Mouse (Mus musculus) heart, embryonic 10.5 days (tissue): ENCODE measurements around the gene Ergic1. TPM values are rescaled to one million over a fixed set of nuclear protein-coding genes. Genes with fewer than 3 reads are reported as not detected.

Experiments
- DNase-seq: peaks from one replicate; pipeline ENCODE4 v3.0.0-alpha.2; 2017; ENCODE audit warnings: low spot score
- H3K27ac ChIP-seq: fragments of 300-500 bp; sonication (generic); 2 replicates; pipeline ENCODE4 v1.5.1; 2016; ENCODE audit warnings: mild to moderate bottlenecking
- H3K27me3 ChIP-seq: fragments of 300-500 bp; sonication (generic); 2 replicates; pipeline ENCODE4 v1.6.1; 2016; ENCODE audit warnings: mild to moderate bottlenecking; ENCODE audit not compliant: poor library complexity, insufficient read depth, severe bottlenecking
- H3K36me3 ChIP-seq: fragments of 300-500 bp; sonication (generic); 2 replicates; pipeline ENCODE4 v1.6.1; 2016; ENCODE audit warnings: mild to moderate bottlenecking, moderate library complexity
- H3K4me1 ChIP-seq: fragments of 300-500 bp; sonication (generic); 2 replicates; pipeline ENCODE4 v1.6.1; 2016; ENCODE audit warnings: mild to moderate bottlenecking
- H3K4me3 ChIP-seq: fragments of 300-500 bp; sonication (generic); 2 replicates; pipeline ENCODE4 v1.5.1; 2016; ENCODE audit warnings: mild to moderate bottlenecking, moderate library complexity
- H3K9me3 ChIP-seq: fragments of 300-500 bp; sonication (generic); 2 replicates; pipeline ENCODE4 v1.6.1; 2016; ENCODE audit warnings: mild to moderate bottlenecking, moderate library complexity
- WGBS: fragments of 180-500 bp; shearing (Covaris S2); methylation state at CpG from one replicate; pipeline ENCODE4 v1.1.7; 2016; 5-methylcytosine and 5-hydroxymethylcytosine counted together
- polyA plus RNA-seq: library from polyadenylated mRNA; unstranded; fragments of >200 nt; fragmentation: Nextera tagmentation; extraction: Ambion mirVana; gene quantifications from 2 replicates; pipeline ENCODE4 v1.2.1, GENCODE M21; 2016

Gene Ergic1
- polyA plus RNA-seq, 1 experiment from 2014 or later: 150 TPM

- no peaks in the 10 kb centered on the region for H3K9me3 ChIP-seq
- H3K36me3 ChIP-seq: peaks cover 51% of the 10 kb centered on the region
- peak overlapping the region; percentile 56 for H3K27ac ChIP-seq
- 85% methylated on average over 3 of the region's 3 CpGs for WGBS
- peaks cover 90% of the 10 kb centered on the region for H3K4me1 ChIP-seq
- H3K27me3 ChIP-seq: no peaks in the 10 kb centered on the region
- no peak for DNase-seq
- H3K4me3 ChIP-seq: no peak overlapping the region
Observed at GRCm38 (mm10) chr17:26580873-26581401, 19.6 kb downstream of the Ergic1 start.

DNA sequence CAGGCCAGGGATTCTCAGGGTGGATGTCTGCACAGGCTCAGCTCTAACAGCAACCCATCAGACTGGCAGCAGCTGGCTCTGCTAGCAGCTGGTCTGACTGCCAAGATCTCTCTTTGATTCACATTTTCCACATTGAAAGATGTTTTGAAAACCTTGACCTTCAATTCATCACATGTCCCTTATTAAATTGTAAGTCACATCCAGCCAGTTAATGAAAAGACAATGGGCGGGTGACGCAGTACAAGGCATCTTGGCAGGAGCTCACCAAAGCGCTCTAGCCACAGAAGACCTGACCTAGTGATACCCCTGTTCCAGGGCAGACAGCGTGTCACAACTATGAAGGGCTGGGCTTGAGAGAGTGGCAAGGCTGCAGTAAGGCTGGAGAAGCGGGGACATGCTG lies 21.0 kb downstream of the Ergic1 start:
- WGBS: 92% methylated on average over 5 of the region's 5 CpGs
- H3K36me3 ChIP-seq: peaks cover 50% of the 10 kb centered on the region
- no peak overlapping the region for H3K4me3 ChIP-seq
- H3K27me3 ChIP-seq: no peaks in the 10 kb centered on the region
- DNase-seq: no peak
- no peaks in the 10 kb centered on the region for H3K9me3 ChIP-seq
- H3K4me1 ChIP-seq: peaks cover 77% of the 10 kb centered on the region
- peak overlapping the region; percentile 91 for H3K27ac ChIP-seq

- Histone ChIP-seq H3K4me3 (0 out of 2 replicates have a peak overlapping the region, but pooled peaks have one; percentile 0), H3K27me3 (no peaks in the 10 kb centered on the region), H3K36me3 (peaks cover 51% of the 10 kb centered on the region), H3K27ac (peak overlapping the region; percentile 91), H3K9me3 (no peaks in the 10 kb centered on the region), H3K4me1 (peaks cover 77% of the 10 kb centered on the region)
- WGBS: 95% methylated on average over 9 of the region's 9 CpGs
- DNase-seq: no peak
Observed at GRCm38 (mm10) chr17:26583056-26583455, 21.8 kb downstream of the Ergic1 start.

DNA sequence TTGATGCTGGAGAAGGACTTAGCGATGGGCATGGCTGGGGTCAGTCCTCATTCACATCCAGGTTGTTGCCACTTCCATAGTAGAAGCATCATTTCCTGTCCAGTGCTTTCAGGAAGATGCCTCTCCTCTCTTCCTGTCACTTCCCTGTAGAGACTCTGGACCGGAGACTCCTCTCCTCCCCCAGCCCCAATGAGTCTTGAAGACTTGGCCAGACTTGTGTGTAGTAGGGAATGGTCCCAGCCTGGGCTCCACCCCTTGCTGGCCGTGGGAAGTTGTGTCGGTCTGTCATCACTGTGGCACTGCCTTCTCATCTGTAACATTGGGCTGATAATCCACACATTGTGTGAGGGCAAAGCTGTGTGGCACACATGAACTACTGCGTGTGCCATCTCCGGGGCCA lies 22.3 kb downstream of the Ergic1 start:
- 64% methylated on average over 6 of the region's 6 CpGs for WGBS
- peaks cover 73% of the 10 kb centered on the region for H3K4me1 ChIP-seq
- peaks cover 53% of the 10 kb centered on the region for H3K36me3 ChIP-seq
- no peak for DNase-seq
- H3K9me3 ChIP-seq: no peaks in the 10 kb centered on the region
- peak overlapping the region; percentile 91 for H3K27ac ChIP-seq
- peak overlapping the region; percentile 0; the same call in 1 of the 2 replicates for H3K4me3 ChIP-seq
- H3K27me3 ChIP-seq: no peaks in the 10 kb centered on the region

GRCm38 (mm10) chr17:26584063-26584462 lies 22.8 kb downstream of the Ergic1 start:
- peaks cover 68% of the 10 kb centered on the region for H3K4me1 ChIP-seq
- peak overlapping the region; percentile 91 for H3K27ac ChIP-seq
- DNase-seq: no peak
- H3K9me3 ChIP-seq: no peaks in the 10 kb centered on the region
- no peaks in the 10 kb centered on the region for H3K27me3 ChIP-seq
- WGBS: 19% methylated on average over 4 of the region's 4 CpGs
- peaks cover 58% of the 10 kb centered on the region for H3K36me3 ChIP-seq
- H3K4me3 ChIP-seq: peak overlapping the region; percentile 43

DNA sequence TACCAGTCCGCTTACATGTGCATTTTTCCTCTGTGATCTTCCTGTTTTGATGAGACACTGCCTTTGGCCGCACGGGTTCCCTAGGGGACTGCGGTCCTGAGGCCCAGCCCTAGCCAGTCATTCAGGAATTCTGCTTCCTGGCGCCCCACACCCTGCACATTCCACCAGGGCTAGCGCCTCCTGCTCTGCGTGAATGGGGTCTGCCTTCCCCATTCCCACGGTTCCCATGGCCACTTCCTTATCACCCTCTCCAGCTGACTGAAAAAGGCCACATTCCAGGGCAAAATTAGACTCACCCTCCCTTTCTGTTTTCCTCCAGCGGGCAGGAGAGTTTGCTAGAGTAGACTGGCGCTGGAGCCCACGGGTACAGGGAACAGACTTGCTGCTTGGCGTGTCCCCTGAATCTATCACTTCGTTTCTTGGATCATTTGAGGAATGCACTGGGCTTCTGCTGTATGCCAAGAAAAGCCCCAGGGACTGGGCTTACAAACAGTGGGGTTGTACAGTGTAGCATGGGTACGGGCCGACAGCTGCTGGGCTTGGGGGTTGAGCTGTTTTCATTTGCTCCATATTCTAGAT lies 23.4 kb downstream of the Ergic1 start:
- Histone ChIP-seq H3K36me3 (peaks cover 62% of the 10 kb centered on the region), H3K27ac (peak overlapping the region; percentile 91), H3K9me3 (no peaks in the 10 kb centered on the region), H3K27me3 (no peaks in the 10 kb centered on the region), H3K4me3 (peak overlapping the region; percentile 43), H3K4me1 (peaks cover 62% of the 10 kb centered on the region)
- DNase-seq: peak; percentile 96
- WGBS: 15% methylated on average over 15 of the region's 15 CpGs

- peaks cover 51% of the 10 kb centered on the region for H3K4me1 ChIP-seq
- DNase-seq: no peak
- WGBS: 84% methylated on average over 12 of the region's 12 CpGs
- 0 out of 2 replicates have a peak overlapping the region, but pooled peaks have one; percentile 36 for H3K27ac ChIP-seq
- peaks cover 56% of the 10 kb centered on the region for H3K36me3 ChIP-seq
- H3K4me3 ChIP-seq: no peak overlapping the region
- H3K9me3 ChIP-seq: no peaks in the 10 kb centered on the region
- no peaks in the 10 kb centered on the region for H3K27me3 ChIP-seq
Observed at GRCm38 (mm10) chr17:26587961-26588487, 26.7 kb downstream of the Ergic1 start.

DNA sequence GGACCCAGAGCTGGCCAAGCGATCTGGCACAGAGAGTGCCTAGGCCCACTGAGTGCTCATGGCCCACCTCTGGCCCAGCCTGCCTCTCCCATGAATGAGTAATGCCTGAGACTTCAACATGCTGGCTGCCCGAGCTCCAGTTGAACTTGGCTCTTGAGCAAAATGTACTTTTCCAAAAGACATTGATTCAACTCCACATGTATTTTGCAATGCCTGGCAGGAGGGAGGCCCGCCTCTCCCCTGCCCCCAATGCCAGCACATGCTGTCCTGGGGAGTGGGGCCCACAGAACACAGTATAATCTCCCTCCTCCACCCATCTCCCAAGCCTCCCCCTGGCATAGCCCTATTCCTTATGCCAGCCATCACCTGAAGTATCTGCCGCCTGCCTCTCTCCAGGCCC lies 31.2 kb downstream of the Ergic1 start:
- no peak overlapping the region for H3K4me3 ChIP-seq
- H3K9me3 ChIP-seq: no peaks in the 10 kb centered on the region
- peaks cover 60% of the 10 kb centered on the region for H3K4me1 ChIP-seq
- peaks cover 44% of the 10 kb centered on the region for H3K36me3 ChIP-seq
- DNase-seq: no peak
- no peak overlapping the region; the same call in 1 of the 2 replicates for H3K27ac ChIP-seq
- 93% methylated on average over 4 of the region's 4 CpGs for WGBS
- no peaks in the 10 kb centered on the region for H3K27me3 ChIP-seq

- Histone ChIP-seq H3K27me3 (no peaks in the 10 kb centered on the region), H3K4me1 (peaks cover 53% of the 10 kb centered on the region), H3K36me3 (peaks cover 37% of the 10 kb centered on the region; the same call in 1 of the 2 replicates), H3K9me3 (no peaks in the 10 kb centered on the region), H3K4me3 (no peak overlapping the region), H3K27ac (peak overlapping the region; percentile 42; the same call in 1 of the 2 replicates)
- no peak for DNase-seq
- WGBS: 84% methylated on average over 5 of the region's 5 CpGs
Observed at GRCm38 (mm10) chr17:26593199-26593598, 31.9 kb downstream of the Ergic1 start.

DNA sequence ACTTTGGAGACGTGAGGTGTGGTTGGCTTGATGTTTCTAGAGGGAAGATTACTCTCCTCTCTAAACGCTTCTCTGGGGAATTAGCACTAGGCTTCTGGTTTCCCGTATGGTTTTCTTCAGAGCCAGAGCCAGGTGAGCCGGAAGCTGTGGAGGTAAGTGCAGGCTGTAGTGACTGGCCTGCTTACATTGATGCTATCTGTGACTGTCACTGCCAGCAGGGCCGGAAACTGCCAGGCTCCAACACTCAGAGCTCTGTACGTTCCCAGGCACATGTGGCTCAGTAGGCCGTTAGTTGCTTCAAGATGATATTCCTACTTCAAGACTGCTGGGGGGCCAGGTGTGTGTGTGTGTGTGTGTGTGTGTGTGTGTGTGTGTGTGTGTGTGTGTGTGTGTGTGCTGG lies 32.9 kb downstream of the Ergic1 start:
- peaks cover 54% of the 10 kb centered on the region for H3K4me1 ChIP-seq

GRCm38 (mm10) chr17:26594958-26595357 lies 33.7 kb downstream of the Ergic1 start:
- peaks cover 58% of the 10 kb centered on the region for H3K4me1 ChIP-seq
- 43% methylated on average over 7 of the region's 7 CpGs for WGBS
- H3K27me3 ChIP-seq: no peaks in the 10 kb centered on the region
- H3K4me3 ChIP-seq: no peak overlapping the region; the same call in none of the 2 replicates
- peak overlapping the region; percentile 89 for H3K27ac ChIP-seq
- DNase-seq: no peak
- no peaks in the 10 kb centered on the region for H3K9me3 ChIP-seq
- peaks cover 28% of the 10 kb centered on the region; the same call in 1 of the 2 replicates for H3K36me3 ChIP-seq

More for the DNA sequence above, 32.9 kb downstream of the Ergic1 start:
- WGBS: 71% methylated on average over 7 of the region's 7 CpGs
- Histone ChIP-seq H3K9me3 (no peaks in the 10 kb centered on the region), H3K4me3 (no peak overlapping the region), H3K27me3 (no peaks in the 10 kb centered on the region), H3K27ac (peak overlapping the region; percentile 89; the same call in 1 of the 2 replicates), H3K36me3 (peaks cover 28% of the 10 kb centered on the region; the same call in 1 of the 2 replicates)
- DNase-seq: no peak

DNA sequence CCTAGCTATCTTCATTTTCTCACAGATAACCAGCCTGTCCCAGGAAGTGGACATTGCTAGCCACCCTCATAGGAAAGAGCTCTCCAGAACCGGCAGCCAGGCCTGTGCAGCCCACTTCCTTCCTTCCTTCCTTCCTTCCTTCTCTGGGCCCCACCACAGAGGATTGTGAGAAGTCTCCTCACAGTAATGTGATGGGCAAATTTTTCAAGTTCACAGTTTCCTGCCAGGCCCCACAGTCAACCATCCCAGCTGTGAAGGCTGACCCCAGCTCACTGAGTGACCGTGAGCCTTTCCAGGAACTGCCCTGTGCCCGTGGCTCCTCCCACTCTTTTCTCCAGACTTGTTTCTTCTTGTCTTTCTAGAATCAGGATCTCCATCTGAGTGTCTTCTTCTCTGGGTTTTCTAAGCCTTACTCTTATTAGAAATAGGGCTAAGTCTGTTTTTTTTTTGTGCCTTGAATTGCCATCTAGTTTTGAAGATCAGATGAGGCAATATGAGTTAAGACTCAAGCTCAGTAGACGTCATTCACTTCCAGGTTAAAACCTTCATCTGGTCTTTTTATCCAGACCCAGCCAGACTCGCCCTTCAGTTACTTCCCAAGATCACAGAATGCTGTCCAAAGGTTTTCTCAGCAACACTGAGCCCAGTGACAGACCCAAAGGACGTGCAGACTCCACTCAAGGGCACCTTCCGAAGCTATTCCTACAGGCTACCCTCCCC lies 34.3 kb downstream of the Ergic1 start:
- no peaks in the 10 kb centered on the region for H3K27me3 ChIP-seq
- H3K27ac ChIP-seq: peak overlapping the region; percentile 89
- 31% methylated on average over 7 of the region's 7 CpGs for WGBS
- H3K4me1 ChIP-seq: peaks cover 59% of the 10 kb centered on the region
- no peak for DNase-seq
- H3K36me3 ChIP-seq: peaks cover 28% of the 10 kb centered on the region; the same call in 1 of the 2 replicates
- H3K4me3 ChIP-seq: peak overlapping the region; percentile 20
- H3K9me3 ChIP-seq: no peaks in the 10 kb centered on the region
